Mouse (Mus musculus): Measurements from ENCODE around the gene Trpc2. TPM values are rescaled to one million over a fixed set of nuclear protein-coding genes. Genes with fewer than 3 reads are reported as not detected.
A peak's percentile ranks its signal among the peaks of the same experiment; 100 is the strongest.
"Not testable (repeated sequence)": the region's sequence is repeated elsewhere in the genome, so short reads cannot be mapped to it uniquely, and the experiment has no call there.

The Trpc2 gene
- 0.25 and 0.49 TPM in 2 replicates for polyA plus RNA-seq (2015; fragmentation: Nextera tagmentation; extraction: Ambion mirVana)

DNA sequence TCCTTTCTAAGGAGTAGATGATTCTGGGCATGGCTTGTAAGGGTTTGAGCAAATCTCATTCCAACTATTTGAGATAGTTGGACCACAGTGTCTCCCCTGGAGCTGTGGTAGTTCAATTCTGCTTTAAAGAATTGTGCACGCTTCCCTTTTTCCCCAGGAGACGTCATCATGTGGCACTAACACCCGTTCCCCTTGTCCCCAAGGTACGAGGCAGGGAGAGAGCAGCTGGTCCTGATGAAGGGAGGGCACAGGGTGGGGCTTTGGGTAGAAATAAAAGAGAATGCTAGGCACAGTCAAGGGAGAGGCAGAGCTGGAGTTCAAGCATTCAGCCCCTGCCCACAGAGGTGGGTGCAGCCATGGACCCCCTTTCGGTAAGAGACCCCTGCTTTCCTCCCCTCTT is at the start of gene Trpc2:
TSS of gene Trpc2 (plus strand) at position 301 of the 400 bp plus-strand sequence.
- Histone ChIP-seq H3K36me3 (peaks cover 78% of the 10 kb centered on the region), H3K9ac (no peak within 1 kb of the TSS), H3K4me3 (no peak within 1 kb of the TSS), H3K4me1 (replicated peaks) (no peaks in the 10 kb centered on the region), H3K27ac (no peak within 1 kb of the TSS), H3K27me3 (no peaks in the 10 kb centered on the region), H3K9me3 (no peaks in the 10 kb centered on the region), H3K4me2 (no peak within 1 kb of the TSS)
- ATAC-seq (ENCODE audit: low FRiP score), result no peak
- WGBS, result 83% methylated on average over 5 of the region's 5 CpGs

DNA sequence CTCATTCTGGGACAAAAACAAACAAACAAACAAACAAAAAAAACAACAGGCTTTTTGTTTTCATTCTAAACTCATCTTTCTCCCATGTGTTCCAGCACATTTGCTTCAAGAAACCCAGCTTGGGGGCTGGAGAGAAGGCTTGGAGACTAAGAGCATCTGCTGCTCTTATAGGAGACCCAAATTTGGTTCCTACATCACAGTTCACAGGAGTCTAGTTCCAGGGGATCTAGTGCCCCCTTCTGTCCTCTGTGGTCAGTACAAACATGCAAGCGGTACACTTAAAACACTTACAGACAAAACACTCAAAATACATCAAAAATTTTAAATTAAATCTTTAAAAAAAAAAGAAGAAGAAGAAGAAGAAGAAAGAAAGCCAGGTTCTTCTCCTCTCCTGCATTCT is 48.0 kb upstream of the Trpc2 start:
- Histone ChIP-seq H3K27ac (no peak overlapping the region), H3K4me3 (no peak overlapping the region), H3K4me1 (replicated peaks) (no peaks in the 10 kb centered on the region), H3K9ac (no peak overlapping the region), H3K36me3 (peaks cover 97% of the 10 kb centered on the region), H3K9me3 (no peaks in the 10 kb centered on the region), H3K27me3 (no peaks in the 10 kb centered on the region), H3K4me2 (no peak overlapping the region)
- ATAC-seq (ENCODE audit: low FRiP score), result no peak
- WGBS, result 92% methylated on average over 1 of the region's 1 CpGs

DNA sequence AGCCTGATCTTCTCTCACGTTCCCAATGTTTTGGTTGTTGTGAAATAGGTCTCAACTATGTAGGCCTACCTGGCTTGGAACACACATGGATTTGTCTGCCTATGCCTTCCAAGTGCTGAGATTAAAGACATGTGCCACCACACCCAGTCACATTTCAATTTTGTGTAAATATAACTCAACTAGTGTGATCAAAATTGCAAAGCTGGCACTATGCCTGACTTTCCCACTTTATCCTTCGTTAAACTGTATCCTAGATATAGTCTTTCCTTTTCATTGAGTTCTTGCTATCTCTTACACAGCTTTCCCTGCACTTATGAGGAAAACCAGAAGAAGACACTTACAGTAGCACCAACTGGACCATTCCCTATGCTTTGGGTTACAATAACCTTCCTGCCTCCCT is 47.4 kb upstream of the Trpc2 start:
- no peak for ATAC-seq (ENCODE audit: low FRiP score)
- Histone ChIP-seq H3K4me3 (no peak overlapping the region), H3K4me1 (replicated peaks) (no peaks in the 10 kb centered on the region), H3K9me3 (no peaks in the 10 kb centered on the region), H3K27ac (no peak overlapping the region), H3K9ac (no peak overlapping the region), H3K36me3 (peaks cover 97% of the 10 kb centered on the region), H3K4me2 (no peak overlapping the region), H3K27me3 (no peaks in the 10 kb centered on the region)
- 92% methylated on average over 2 of the region's 2 CpGs for WGBS

DNA sequence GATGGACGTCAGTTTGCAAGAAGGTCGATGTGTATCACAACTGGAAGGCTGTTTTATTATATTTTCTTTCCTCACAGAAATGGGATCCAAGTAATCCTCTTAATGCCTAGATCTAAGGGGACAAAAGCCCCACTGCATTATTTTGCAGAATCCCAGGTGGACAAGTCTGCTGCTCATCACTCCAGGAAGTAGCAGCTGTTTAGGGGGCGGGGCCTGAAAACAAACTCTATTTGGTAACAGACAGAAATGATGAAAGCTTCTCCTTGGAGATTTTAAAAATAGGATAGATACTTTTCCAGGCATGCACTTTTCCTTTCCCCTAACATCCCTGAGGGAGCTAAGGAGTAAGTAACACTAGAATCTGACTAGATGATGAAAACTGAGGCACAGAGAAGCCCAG is 45.6 kb upstream of the Trpc2 start:
- WGBS, result 95% methylated on average over 3 of the region's 3 CpGs
- H3K36me3 ChIP-seq, result peaks cover 93% of the 10 kb centered on the region

DNA sequence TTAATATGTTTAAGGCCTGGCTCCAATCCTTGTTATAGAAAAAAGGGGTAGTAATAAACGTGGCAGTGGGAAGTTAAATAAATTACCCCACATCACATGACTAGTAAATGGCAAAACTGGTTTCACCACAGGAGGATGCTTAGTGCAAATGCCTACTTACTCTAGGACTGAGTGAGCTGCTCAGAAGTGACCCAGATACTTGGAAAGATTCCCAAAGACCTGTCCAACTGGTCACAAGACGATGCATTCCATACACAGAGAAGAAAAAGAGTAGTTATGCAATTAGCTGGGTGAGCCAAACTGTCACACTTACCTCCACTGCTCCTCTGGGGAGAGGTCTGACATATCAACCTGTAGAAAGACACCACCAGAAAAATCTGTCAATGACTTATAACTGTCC is 40.6 kb upstream of the Trpc2 start:
- no peak for ATAC-seq (ENCODE audit: low FRiP score)
- Histone ChIP-seq H3K4me3 (no peak overlapping the region), H3K27ac (no peak overlapping the region), H3K9ac (no peak overlapping the region), H3K4me1 (replicated peaks) (no peaks in the 10 kb centered on the region), H3K9me3 (no peaks in the 10 kb centered on the region), H3K27me3 (no peaks in the 10 kb centered on the region), H3K4me2 (no peak overlapping the region), H3K36me3 (peaks cover 45% of the 10 kb centered on the region)
- 89% methylated on average over 2 of the region's 2 CpGs for WGBS

More for the DNA sequence above, 45.6 kb upstream of the Trpc2 start:
- no peak overlapping the region for H3K27ac ChIP-seq
- H3K27me3 ChIP-seq, result no peaks in the 10 kb centered on the region
- H3K9me3 ChIP-seq, result no peaks in the 10 kb centered on the region
- H3K4me1 ChIP-seq (replicated peaks), result no peaks in the 10 kb centered on the region
- no peak for ATAC-seq (ENCODE audit: low FRiP score)
- no peak overlapping the region for H3K4me2 ChIP-seq
- no peak overlapping the region for H3K9ac ChIP-seq
- no peak overlapping the region for H3K4me3 ChIP-seq

- H3K27me3 ChIP-seq; ATAC-seq (ENCODE audit: low FRiP score); H3K9me3 ChIP-seq; H3K4me1 ChIP-seq (replicated peaks); H3K4me3 ChIP-seq; H3K9ac ChIP-seq; H3K4me2 ChIP-seq; H3K27ac ChIP-seq: not testable (repeated sequence)
- peaks cover 15% of the 10 kb centered on the region for H3K36me3 ChIP-seq
Observed at GRCm38 (mm10) chr7:102048524-102048923, 34.4 kb upstream of the Trpc2 start.

- Histone ChIP-seq H3K4me1 (replicated peaks) (peaks cover 30% of the 10 kb centered on the region), H3K9me3 (no peaks in the 10 kb centered on the region), H3K4me2 (no peak overlapping the region), H3K9ac (no peak overlapping the region), H3K36me3 (peaks cover 21% of the 10 kb centered on the region), H3K27ac (no peak overlapping the region), H3K27me3 (no peaks in the 10 kb centered on the region), H3K4me3 (no peak overlapping the region)
- WGBS, result 93% methylated on average over 3 of the region's 3 CpGs
- no peak for ATAC-seq (ENCODE audit: low FRiP score)
Observed at GRCm38 (mm10) chr7:102061353-102061752, 21.6 kb upstream of the Trpc2 start.

GRCm38 (mm10) chr7:102062203-102062602 is 20.7 kb upstream of the Trpc2 start:
- Histone ChIP-seq H3K4me2 (no peak overlapping the region), H3K9ac (no peak overlapping the region), H3K27me3 (no peaks in the 10 kb centered on the region), H3K9me3 (no peaks in the 10 kb centered on the region), H3K36me3 (peaks cover 12% of the 10 kb centered on the region), H3K4me3 (no peak overlapping the region), H3K27ac (no peak overlapping the region), H3K4me1 (replicated peaks) (peaks cover 33% of the 10 kb centered on the region)
- 92% methylated on average over 1 of the region's 1 CpGs for WGBS
- ATAC-seq (ENCODE audit: low FRiP score), result no peak

GRCm38 (mm10) chr7:102063891-102064290 is 19.0 kb upstream of the Trpc2 start:
- no peak for ATAC-seq (ENCODE audit: low FRiP score)
- Histone ChIP-seq H3K4me2 (peak overlapping the region; percentile 83), H3K27ac (no peak overlapping the region), H3K9me3 (no peaks in the 10 kb centered on the region), H3K9ac (peak overlapping the region; percentile 83), H3K4me3 (peak overlapping the region; percentile 79), H3K4me1 (replicated peaks) (peaks cover 33% of the 10 kb centered on the region), H3K36me3 (peaks cover 5% of the 10 kb centered on the region), H3K27me3 (no peaks in the 10 kb centered on the region)
- WGBS, result 94% methylated on average over 9 of the region's 9 CpGs

- H3K9ac ChIP-seq, result peak overlapping the region; percentile 83
Observed at GRCm38 (mm10) chr7:102064655-102065045, 18.3 kb upstream of the Trpc2 start.

DNA sequence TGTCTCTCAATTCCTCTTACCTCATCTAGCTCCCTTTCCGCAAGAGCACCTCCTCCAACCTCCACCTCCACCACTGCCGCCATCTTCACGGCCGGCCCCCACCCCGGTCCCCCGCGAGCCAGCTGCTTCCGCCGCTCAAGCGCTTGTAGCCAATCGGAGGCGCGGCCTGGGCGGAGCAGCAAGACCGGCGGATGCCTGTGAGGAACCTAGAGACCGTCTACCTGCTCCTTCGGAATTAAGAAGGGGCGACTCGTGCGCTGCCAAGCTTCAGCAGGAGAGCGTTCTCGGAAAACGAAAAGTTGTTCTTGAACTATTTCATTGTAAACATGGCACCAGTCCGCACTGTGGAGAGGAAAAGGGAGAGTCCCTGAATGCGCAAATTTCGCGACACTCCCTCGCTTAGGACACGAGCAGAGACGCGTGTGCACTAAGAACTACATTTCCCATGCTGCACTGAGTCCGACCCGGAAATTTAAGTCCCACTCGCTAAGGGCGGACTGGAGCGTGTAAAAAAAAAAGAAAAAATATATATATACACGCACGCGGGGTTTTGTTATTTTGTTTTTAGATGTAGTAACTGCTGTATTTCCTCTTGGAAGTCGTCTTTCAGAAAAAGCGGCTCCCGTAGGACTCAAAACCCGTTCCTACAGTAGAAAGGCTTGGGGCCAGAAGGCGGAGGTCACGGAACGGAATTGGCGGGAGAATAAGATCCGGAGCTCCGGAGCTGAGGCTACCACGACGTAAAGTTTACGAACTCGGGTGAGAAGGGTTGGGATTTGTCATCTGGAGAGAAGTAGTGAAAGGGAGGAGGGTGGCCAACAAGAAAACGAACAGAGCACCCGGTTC is 17.6 kb upstream of the Trpc2 start, which contains the start of the genes Rnf121, Xndc1 and Xntrpc:
TSS of gene Rnf121 (minus strand) at position 424 of the 846 bp plus-strand sequence.
TSS of gene Xndc1 (plus strand) at position 466 of the 846 bp plus-strand sequence.
TSS of gene Xntrpc (plus strand) at position 668 of the 846 bp plus-strand sequence.
- H3K9ac ChIP-seq, result peak within 1 kb of the TSS; percentile 83
- H3K27ac ChIP-seq, result peak within 1 kb of the TSS; percentile 87
- H3K36me3 ChIP-seq, result no peaks in the 10 kb centered on the region; the same call in 1 of the 2 replicates
- ATAC-seq (ENCODE audit: low FRiP score), result peak; percentile 100
- peak within 1 kb of the TSS; percentile 83 for H3K4me2 ChIP-seq
- no peaks in the 10 kb centered on the region for H3K9me3 ChIP-seq
- no peaks in the 10 kb centered on the region for H3K27me3 ChIP-seq
- WGBS, result under 1% methylated on average over 56 of the region's 56 CpGs
- H3K4me1 ChIP-seq (replicated peaks), result peaks cover 33% of the 10 kb centered on the region
- peak within 1 kb of the TSS; percentile 79 for H3K4me3 ChIP-seq

More at GRCm38 (mm10) chr7:102064655-102065045, 18.3 kb upstream of the Trpc2 start:
- WGBS, result 1% methylated on average over 9 of the region's 9 CpGs
- Histone ChIP-seq H3K36me3 (no peaks in the 10 kb centered on the region; the same call in 1 of the 2 replicates), H3K4me3 (peak overlapping the region; percentile 79), H3K27ac (peak overlapping the region; percentile 87), H3K4me1 (replicated peaks) (peaks cover 33% of the 10 kb centered on the region), H3K9me3 (no peaks in the 10 kb centered on the region), H3K4me2 (peak overlapping the region; percentile 83), H3K27me3 (no peaks in the 10 kb centered on the region)
- ATAC-seq (ENCODE audit: low FRiP score), result peak; percentile 58

DNA sequence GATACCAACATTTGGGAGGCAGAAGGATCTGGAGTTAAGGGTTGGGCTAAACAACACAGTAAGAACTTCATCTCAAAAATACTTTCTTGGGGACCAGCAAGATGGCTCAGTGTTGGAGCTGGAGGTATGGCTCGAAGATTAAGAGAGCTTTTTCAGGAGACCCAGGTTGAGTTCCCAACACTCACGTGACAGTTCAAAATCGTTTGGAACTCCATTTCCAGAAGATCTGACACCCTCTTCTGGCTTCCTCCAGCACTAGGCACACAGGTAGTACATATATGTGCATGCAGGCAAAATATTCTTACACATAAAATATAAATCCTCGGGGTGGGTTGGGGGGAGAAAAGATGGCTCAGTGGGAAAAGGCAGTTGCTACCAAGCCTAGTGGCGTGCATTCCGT is 16.6 kb upstream of the Trpc2 start:
- Histone ChIP-seq H3K27me3 (no peaks in the 10 kb centered on the region), H3K27ac (no peak overlapping the region), H3K4me1 (replicated peaks) (peaks cover 33% of the 10 kb centered on the region), H3K36me3 (peaks cover 4% of the 10 kb centered on the region), H3K4me3 (peak overlapping the region; percentile 79), H3K9ac (peak overlapping the region; percentile 83), H3K9me3 (no peaks in the 10 kb centered on the region), H3K4me2 (peak overlapping the region; percentile 83)
- ATAC-seq (ENCODE audit: low FRiP score), result no peak
- WGBS, result 83% methylated on average over 6 of the region's 6 CpGs

Measured in hindbrain, embryonic 13.5 days (tissue).